Mouse (Mus musculus) urinary bladder, adult 2 months (tissue): ENCODE measurements around the gene Herc3. TPM values are rescaled to one million over a fixed set of nuclear protein-coding genes. Genes with fewer than 3 reads are reported as not detected.
"Not testable (repeated sequence)": the region's sequence is repeated elsewhere in the genome, so short reads cannot be mapped to it uniquely, and the experiment has no call there.

Source experiments
- DNase-seq: peaks from one replicate; pipeline ENCODE4 v3.0.0; 2022; ENCODE audit warnings: low spot score
- polyA plus RNA-seq: library from polyadenylated mRNA; depleted of rRNA; stranded (reverse); fragments of >200 nt; gene quantifications from 2 replicates; pipeline ENCODE4 v1.2.3, GENCODE M21; 2012

The Herc3 gene
- polyA plus RNA-seq, 1 experiment = 11.6 TPM

DNA sequence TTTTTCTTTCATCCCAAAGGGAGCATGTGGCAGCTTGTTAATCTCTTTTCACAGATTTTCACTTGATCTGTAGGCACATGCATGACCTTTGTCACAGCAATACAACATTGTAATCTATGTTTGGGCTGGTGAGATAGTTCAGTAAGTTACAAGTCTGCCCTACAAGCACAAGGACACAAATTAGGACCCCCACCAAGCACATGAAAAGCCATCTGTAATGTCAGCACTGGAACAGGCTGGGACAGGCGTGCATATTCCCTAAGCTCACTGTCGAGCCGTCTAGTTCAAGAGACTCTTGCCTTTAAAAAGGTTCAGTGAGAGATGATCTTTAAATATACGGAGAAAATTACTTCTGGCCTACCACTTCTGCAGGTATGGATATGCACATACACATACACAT, 28.3 kb downstream of the Herc3 start:
- no peak for DNase-seq

DNA sequence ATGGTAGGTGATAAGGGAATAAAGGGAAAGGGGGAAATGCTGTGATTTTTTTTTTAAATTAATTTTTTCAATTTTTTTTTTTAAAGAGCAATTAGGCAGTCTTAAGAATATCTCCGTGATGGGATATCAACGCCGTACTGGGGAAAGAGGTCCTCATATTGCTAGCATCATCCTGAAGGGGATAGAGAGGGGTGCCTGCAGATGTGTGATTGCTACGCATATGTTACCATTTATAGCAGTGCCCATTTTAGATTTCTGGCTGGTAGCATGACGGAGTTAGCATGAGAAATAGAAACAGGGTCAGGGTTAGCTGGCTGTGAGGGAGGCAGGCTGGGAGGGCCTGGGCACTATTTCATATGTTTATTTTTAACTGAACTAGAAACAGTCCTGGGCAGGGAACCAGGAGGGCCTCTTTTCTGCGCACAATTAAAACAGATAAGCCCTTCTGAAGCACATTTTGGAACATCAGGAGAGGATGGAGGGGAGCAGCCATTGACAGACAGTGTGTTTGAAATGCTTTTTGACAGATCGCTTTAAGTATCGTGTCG, 31.3 kb downstream of the Herc3 start:
- DNase-seq = no peak

- DNase-seq = no peak
These were observed 32.5 kb downstream of the Herc3 start for GRCm38 (mm10) chr6:58863631-58864235.

GRCm38 (mm10) chr6:58867858-58868257, 36.6 kb downstream of the Herc3 start:
- DNase-seq = not testable (repeated sequence)

DNA sequence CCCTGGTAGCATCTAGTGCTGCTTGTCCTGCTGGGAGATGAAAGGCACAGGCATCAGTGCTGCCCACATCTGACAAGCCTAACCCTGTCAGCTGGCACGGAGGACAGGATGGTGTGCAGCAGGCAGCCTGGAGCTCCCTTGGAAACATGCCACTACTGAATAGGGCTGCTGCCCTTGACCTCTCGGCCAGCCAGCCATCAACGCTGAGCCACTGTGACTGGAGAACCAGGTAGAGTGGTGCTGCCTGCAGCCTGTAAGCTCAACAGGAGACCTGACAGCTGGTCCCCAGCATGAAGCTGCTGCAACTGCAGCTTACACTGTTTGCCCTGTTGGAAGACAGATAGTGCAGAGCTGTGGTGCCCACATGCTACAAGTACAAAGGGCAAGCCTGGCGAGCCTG, 48.3 kb downstream of the Herc3 start:
- no peak for DNase-seq

- DNase-seq = no peak
These were observed 48.7 kb downstream of the Herc3 start for GRCm38 (mm10) chr6:58879987-58880386.

- no peak for DNase-seq
These were observed 49.6 kb downstream of the Herc3 start for GRCm38 (mm10) chr6:58880861-58881260.

- DNase-seq = no peak
These were observed 50.1 kb downstream of the Herc3 start for GRCm38 (mm10) chr6:58881363-58881762.

GRCm38 (mm10) chr6:58882271-58882670, 51.0 kb downstream of the Herc3 start:
- no peak for DNase-seq

DNA sequence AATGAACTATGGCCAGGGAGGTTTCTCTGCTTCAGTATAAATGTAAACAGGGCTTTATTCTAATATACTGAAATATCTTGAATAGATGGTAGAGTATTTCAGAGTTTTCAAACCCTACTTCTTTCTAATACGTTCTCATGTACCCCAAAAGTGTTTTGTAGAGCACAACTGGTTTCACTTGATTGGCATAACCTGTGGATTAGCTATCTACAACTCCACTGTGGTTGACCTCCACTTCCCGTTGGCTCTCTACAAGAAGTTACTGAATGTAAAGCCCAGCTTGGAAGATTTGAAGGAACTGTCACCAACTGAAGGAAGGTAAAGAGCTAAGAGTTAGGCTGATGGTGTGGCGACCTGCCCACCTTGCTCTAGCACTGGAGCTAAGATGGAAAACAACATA, 58.7 kb downstream of the Herc3 start:
- DNase-seq = no peak

DNA sequence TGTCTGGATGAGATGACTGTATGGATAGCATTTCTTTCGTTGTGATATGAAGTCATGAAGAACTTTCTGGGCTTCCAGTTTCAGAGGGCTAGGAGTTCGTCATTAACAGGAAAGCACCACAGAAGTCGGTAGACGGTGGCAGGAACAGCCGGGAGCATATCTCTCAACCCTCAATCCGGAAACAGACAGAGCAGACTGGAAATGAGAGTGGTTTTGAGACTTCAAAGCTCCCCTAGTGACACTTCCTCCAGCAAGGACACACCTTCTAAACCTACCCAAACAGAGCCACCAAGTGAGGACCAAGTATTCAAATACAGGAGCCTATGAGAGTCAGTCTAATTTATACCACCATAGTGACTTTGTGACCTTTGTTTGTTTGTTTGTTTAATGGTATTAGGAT, 62.0 kb downstream of the Herc3 start:
- no peak for DNase-seq

DNA sequence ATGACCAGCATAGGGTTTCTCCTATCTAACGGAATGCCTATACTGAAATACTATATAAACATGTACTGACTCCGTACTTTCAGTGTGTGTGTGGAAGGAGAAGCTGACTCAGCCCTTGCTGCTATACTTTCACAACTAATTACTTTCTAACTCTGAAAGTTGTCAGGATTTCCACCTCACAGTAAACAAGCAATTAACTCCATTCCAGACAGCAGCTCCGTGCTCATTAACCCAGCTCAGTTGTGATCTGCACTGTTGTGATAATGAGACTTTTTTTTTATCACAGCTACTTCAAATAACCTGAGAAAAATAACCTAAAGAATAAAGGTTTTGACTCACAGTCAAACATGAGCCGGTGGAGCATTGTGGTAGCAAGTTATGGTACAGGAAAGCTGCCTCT, 63.7 kb downstream of the Herc3 start:
- DNase-seq = no peak

DNA sequence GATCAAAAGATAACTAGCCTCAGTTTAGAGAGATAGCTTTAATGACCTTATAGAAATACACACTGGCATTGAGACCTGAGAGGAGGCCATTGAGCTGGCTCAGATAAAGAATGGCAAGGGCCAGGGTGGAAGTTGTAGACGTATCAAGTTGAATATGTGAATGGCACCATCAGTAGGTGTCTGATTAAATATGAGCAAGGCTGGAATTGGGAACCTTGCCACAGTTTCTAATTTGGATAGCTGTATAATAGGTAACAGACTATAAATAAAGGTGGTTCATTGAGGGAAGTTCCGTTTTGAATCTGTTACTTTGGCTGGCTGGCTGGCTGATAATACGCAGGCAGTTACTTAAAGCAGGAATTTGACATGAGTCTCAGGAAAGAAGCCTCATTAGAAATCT, 65.4 kb downstream of the Herc3 start:
- no peak for DNase-seq

- DNase-seq = no peak
These were observed 67.8 kb downstream of the Herc3 start for GRCm38 (mm10) chr6:58899076-58899475.

- no peak for DNase-seq
These were observed 69.3 kb downstream of the Herc3 start for GRCm38 (mm10) chr6:58900536-58900935.

DNA sequence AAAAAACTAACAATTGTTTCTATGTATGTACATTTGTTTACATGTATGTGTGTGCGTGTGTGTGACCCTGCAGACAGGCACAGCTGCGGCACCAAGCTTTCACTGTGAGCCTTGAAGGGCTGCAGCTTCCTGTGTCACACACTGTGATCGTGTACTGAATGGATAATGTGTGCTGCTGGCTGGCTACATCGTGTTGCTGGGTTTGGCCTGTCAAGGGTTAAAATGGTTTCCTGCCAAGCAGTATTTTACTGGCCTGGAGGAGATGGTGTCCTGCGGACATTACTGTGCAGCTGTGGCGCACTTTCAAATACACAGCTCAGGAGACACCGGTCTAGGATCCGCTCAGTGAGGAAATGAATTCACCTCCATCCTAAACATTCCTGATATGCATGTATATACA, 71.9 kb downstream of the Herc3 start:
- DNase-seq = no peak

DNA sequence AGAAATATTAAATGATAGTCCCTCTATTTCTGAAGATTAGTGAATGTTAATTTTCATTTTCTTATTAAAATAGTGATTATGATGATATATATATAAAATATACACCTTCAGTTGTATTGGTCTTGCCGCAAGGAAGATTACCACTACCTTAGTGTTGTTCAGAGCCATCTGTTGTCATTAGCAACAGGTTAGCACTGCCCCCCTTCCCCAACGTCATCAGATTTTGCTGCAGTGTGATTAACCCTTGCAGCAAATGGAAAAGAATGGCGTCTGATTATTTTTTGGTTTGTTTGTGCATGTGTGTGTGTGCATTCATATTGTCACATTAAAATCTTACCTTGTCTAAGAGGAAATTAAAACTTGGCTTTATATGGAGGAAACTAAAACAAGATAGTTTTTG, 73.3 kb downstream of the Herc3 start:
- no peak for DNase-seq

- DNase-seq = no peak
These were observed 75.6 kb downstream of the Herc3 start, which contains the start of gene Nap1l5 for GRCm38 (mm10) chr6:58906852-58907261. Nap1l5 (minus strand) TSS chr6:58907076.

- no peak for DNase-seq
These were observed 76.1 kb downstream of the Herc3 start for GRCm38 (mm10) chr6:58907336-58907735.

- DNase-seq = no peak
These were observed 76.5 kb downstream of the Herc3 start for GRCm38 (mm10) chr6:58907791-58908190.

GRCm38 (mm10) chr6:58912842-58913241, 81.6 kb downstream of the Herc3 start:
- no peak for DNase-seq

GRCm38 (mm10) chr6:58913551-58913950, 82.3 kb downstream of the Herc3 start:
- no peak for DNase-seq

DNA sequence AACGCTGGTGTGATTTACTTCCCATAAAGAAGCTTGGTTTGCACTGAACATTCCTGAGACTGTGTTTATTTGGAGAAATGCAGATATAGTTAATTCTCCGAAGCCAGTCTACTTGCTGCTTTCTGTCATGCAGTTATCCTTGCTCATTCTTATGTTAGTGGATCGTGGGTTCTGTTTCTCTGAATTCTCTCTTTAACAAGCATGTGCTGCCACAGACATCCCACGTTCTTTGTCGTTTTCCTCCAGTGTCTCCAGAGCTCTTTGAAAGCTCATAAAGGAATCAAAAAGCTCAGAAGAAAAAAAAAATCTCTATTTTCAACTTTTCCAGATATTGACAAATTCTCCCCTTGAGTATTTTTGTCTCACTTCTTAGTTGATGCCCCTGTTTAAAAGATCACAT, 82.7 kb downstream of the Herc3 start:
- no peak for DNase-seq

DNA sequence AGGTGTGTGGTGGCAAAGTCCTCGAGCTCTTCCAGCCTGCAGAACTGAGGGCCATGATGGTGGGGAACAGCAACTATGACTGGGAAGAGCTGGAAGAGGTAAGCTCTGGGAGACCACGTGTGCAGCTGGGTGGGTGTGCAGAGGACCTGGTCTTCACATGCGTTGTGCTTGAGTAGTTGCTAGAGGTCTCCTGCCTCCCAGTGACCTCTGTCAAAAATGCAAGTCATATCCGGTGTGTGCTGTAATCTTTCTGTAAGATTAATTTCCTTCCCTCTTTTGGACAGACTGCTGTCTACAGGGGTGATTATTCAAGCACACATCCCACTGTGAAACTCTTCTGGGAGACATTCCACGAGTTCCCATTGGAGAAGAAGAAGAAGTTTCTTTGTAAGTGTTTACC, 85.2 kb downstream of the Herc3 start:
- DNase-seq = no peak
